Mouse (Mus musculus): Measurements from ENCODE around the gene Bcap31. TPM values are rescaled to one million over a fixed set of nuclear protein-coding genes. Genes with fewer than 3 reads are reported as not detected.
A peak's percentile ranks its signal among the peaks of the same experiment; 100 is the strongest.

Gene Bcap31
- total and polyA plus RNA-seq, 3 experiments = 119 to 239 (median 176) TPM

DNA sequence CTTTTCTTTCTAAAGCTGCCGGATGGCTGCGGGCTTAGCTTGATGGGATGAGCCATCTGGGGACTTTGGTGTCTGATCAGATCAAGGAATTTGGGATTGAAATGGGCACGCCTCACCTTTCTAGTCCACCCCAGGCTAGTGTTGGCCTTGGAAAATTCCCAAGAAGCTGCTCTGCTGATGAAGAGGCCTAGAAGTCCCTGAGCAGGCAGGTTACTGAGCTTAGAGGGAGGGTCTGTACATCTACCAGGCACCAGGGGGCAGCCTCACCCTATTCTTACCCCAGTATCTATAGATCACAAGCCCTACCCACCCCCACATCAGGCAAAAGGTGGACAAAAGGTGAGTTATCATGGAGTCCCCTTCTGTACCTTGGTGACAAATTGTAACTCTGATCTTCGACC lies 43.9 kb downstream of the Bcap31 start:
- TF ChIP-seq POLR2AphosphoS2 (IDR thresholded peaks at IDR 0.05; ENCODE audit: low read depth, low read length) = no peak
- no peak for TF ChIP-seq TBP (conservative IDR thresholded peaks at IDR 0.05; ENCODE audit: low read depth, low read length)
- TF ChIP-seq E2F4 (IDR thresholded peaks at IDR 0.05; ENCODE audit: insufficient replicate concordance, low read depth, low read length) = no peak
- peak; percentile 71 for TF ChIP-seq RAD21 (IDR thresholded peaks at IDR 0.05; ENCODE audit: low read depth, low read length)
- TF ChIP-seq MAX (IDR thresholded peaks at IDR 0.05; ENCODE audit: low read length) = no peak
- TF ChIP-seq SMC3 (IDR thresholded peaks at IDR 0.05; ENCODE audit: low read depth, low read length) = peak; percentile 72
- TF ChIP-seq CTCF (conservative IDR thresholded peaks at IDR 0.05 in 1 of 2, IDR thresholded peaks at IDR 0.05 in 1 of 2; ENCODE audit: low read depth in 2 of 2, low read length in 2 of 2) = peak in 1 of 2 experiments; percentile 75; a peak in 3 of 4 replicates
- TF ChIP-seq HCFC1 (IDR thresholded peaks at IDR 0.05; ENCODE audit: low read depth, low read length) = no peak
- no peak for TF ChIP-seq POLR2A (IDR thresholded peaks at IDR 0.05; ENCODE audit: low read depth, low read length)
- no peak for TF ChIP-seq MYC (IDR thresholded peaks at IDR 0.05; ENCODE audit: low read depth, low read length)
- no peak for TF ChIP-seq MXI1 (IDR thresholded peaks at IDR 0.05; ENCODE audit: low read depth, low read length)
- no peak for TF ChIP-seq BHLHE40 (IDR thresholded peaks at IDR 0.05; ENCODE audit: low read depth, low read length)
- TF ChIP-seq CHD2 (IDR thresholded peaks at IDR 0.05; ENCODE audit: low read length) = peak; percentile 44; the same call in 1 of the 2 replicates
- no peak for TF ChIP-seq ETS1 (conservative IDR thresholded peaks at IDR 0.05; ENCODE audit: low read depth, low read length)
- no peak for TF ChIP-seq PAX5 (IDR thresholded peaks at IDR 0.05; ENCODE audit: low read length)
- TF ChIP-seq ZC3H11A (IDR thresholded peaks at IDR 0.05; ENCODE audit: low read depth, low read length) = no peak
- no peak for TF ChIP-seq USF2 (conservative IDR thresholded peaks at IDR 0.05; ENCODE audit: low read depth, low read length)
- no peak for TF ChIP-seq MEF2A (IDR thresholded peaks at IDR 0.05; ENCODE audit: borderline replicate concordance, low read depth, low read length)
- no peak for TF ChIP-seq ELF1 (IDR thresholded peaks at IDR 0.05; ENCODE audit: low read depth, low read length)
- no peak for TF ChIP-seq EP300 (IDR thresholded peaks at IDR 0.05; ENCODE audit: low read length)
- no peak for TF ChIP-seq ZNF384 (IDR thresholded peaks at IDR 0.05; ENCODE audit: low read depth, low read length)
- no peak for TF ChIP-seq RCOR1 (conservative IDR thresholded peaks at IDR 0.05; ENCODE audit: low read depth, low read length)
- Histone ChIP-seq H3K4me3 (replicated peaks in 1 of 3; ENCODE audit: low read depth in 2 of 3, low read length in 2 of 3, poor library complexity in 1 of 3) (no peak overlapping the region), H3K4me2 (ENCODE audit: insufficient read depth, low read depth, poor library complexity, severe bottlenecking) (no peak overlapping the region), H3K9me3 (replicated peaks; ENCODE audit: low read length) (no peaks in the 10 kb centered on the region), H3K4me1 (ENCODE audit: control insufficient read depth in 1 of 2, insufficient read depth in 2 of 2) (peaks cover 3 to 4% of the 10 kb centered on the region in 2 experiments; a peak in 3 of 4 replicates), H3K27me3 (replicated peaks) (no peaks in the 10 kb centered on the region), H3K79me2 (replicated peaks; ENCODE audit: control insufficient read depth, extremely low read depth, insufficient read depth, poor library complexity, severe bottlenecking) (no peaks in the 10 kb centered on the region), H3K27ac (ENCODE audit: insufficient read depth, low read depth) (no peak overlapping the region), H3K9ac (ENCODE audit: insufficient read depth, low read depth) (no peak overlapping the region), H3K36me3 (replicated peaks in 1 of 2; ENCODE audit: control insufficient read depth in 1 of 2, insufficient read depth in 1 of 2, low read length in 1 of 2) (no peaks in the 10 kb centered on the region)
- dilution Hi-C loops (cut with MboI; ENCODE audit: extremely low pct_ligation_motif_present, extremely low pct_unique_long_range_greater_than_20kb, low sequenced_read_pairs) = no loop called here
- in situ Hi-C loops (cut with MboI; ENCODE audit: low pct_ligation_motif_present, low pct_unique_long_range_greater_than_20kb, low sequenced_read_pairs) = loop anchor here (25.0 kb wide), 1 partner anchor 660 kb away; no protein-coding TSS in a partner anchor
- peak; percentile 45 for DNase-seq (ENCODE audit: extremely low read depth)

- Histone ChIP-seq H3K36me3 (replicated peaks in 1 of 2; ENCODE audit: control insufficient read depth in 1 of 2, insufficient read depth in 1 of 2, low read length in 1 of 2) (no peaks in the 10 kb centered on the region), H3K9me3 (replicated peaks; ENCODE audit: low read length) (no peaks in the 10 kb centered on the region), H3K4me3 (replicated peaks in 1 of 3; ENCODE audit: low read depth in 2 of 3, low read length in 2 of 3, poor library complexity in 1 of 3) (no peak overlapping the region), H3K9ac (ENCODE audit: insufficient read depth, low read depth) (no peak overlapping the region), H3K27ac (ENCODE audit: insufficient read depth, low read depth) (no peak overlapping the region), H3K4me2 (ENCODE audit: insufficient read depth, low read depth, poor library complexity, severe bottlenecking) (no peak overlapping the region), H3K79me2 (replicated peaks; ENCODE audit: control insufficient read depth, extremely low read depth, insufficient read depth, poor library complexity, severe bottlenecking) (no peaks in the 10 kb centered on the region), H3K4me1 (ENCODE audit: control insufficient read depth in 1 of 2, insufficient read depth in 2 of 2) (peaks cover 0 to 2% of the 10 kb centered on the region in 2 experiments; a peak in 2 of 4 replicates), H3K27me3 (replicated peaks) (no peaks in the 10 kb centered on the region)
- dilution Hi-C loops (cut with MboI; ENCODE audit: extremely low pct_ligation_motif_present, extremely low pct_unique_long_range_greater_than_20kb, low sequenced_read_pairs) = no loop called here
- DNase-seq (ENCODE audit: extremely low read depth) = no peak
- in situ Hi-C loops (cut with MboI; ENCODE audit: low pct_ligation_motif_present, low pct_unique_long_range_greater_than_20kb, low sequenced_read_pairs) = loop anchor here (25.0 kb wide), 1 partner anchor 651 kb away; no protein-coding TSS in a partner anchor
- TF ChIP-seq ZC3H11A (IDR thresholded peaks at IDR 0.05; ENCODE audit: low read depth, low read length) (no peak), CTCF (conservative IDR thresholded peaks at IDR 0.05 in 1 of 2, IDR thresholded peaks at IDR 0.05 in 1 of 2; ENCODE audit: low read depth in 2 of 2, low read length in 2 of 2) (peak in 1 of 2 experiments; percentile 43; a peak in 2 of 4 replicates), RAD21 (IDR thresholded peaks at IDR 0.05; ENCODE audit: low read depth, low read length) (peak; percentile 7)
Observed at GRCm38 (mm10) chrX:73663143-73663542, 52.8 kb downstream of the Bcap31 start.
